Mouse (Mus musculus) Patski (cell line): ENCODE measurements around the gene Prelid3b. TPM values are rescaled to one million over a fixed set of nuclear protein-coding genes. Genes with fewer than 3 reads are reported as not detected.

Experiments used
- ATAC-seq: fragments of 100-300 bp; one replicate; pipeline ENCODE4 v1.8.0; 2021
- CTCF ChIA-PET: fragments of 350-600 bp; sonication (Branson Sonifier 250); formaldehyde crosslinking; loops from one replicate; lab custom pipeline; 2022; ENCODE audit warnings: inconsistent platforms; lab: Charles Lee
- POLR2A ChIA-PET: fragments of 350-600 bp; sonication (Branson Sonifier 250); formaldehyde crosslinking; loops from one replicate; lab custom pipeline; 2022; ENCODE audit warnings: antibody characterized with exemption, inconsistent platforms; lab: Charles Lee
- DNase-seq: peaks from one replicate; pipeline ENCODE4 v3.0.0-alpha.2; 2011; ENCODE audit warnings: low read depth, low spot score
- H3K27me3 ChIP-seq: fragments of 371-371 bp; one replicate; pipeline ENCODE4 v1.5.1; 2021
- CTCF ChIP-seq: fragments of 100-300 bp; IDR thresholded peaks from one replicate; pipeline ENCODE4 v1.5.1; 2021
- in situ Hi-C: fragments of 300-500 bp; cut with MboI; formaldehyde crosslinking; loops from 3 replicates; pipeline ENCODE4 v1.11.1; 2018; ENCODE audit warnings: low pct_unique_long_range_greater_than_20kb, mixed read lengths
- polyA plus RNA-seq: library from polyadenylated mRNA; unstranded; gene quantifications from one replicate; pipeline ENCODE4 v1.2.3, GENCODE M21; 2021

Gene Prelid3b
- polyA plus RNA-seq, result 95.9 TPM

- ATAC-seq, result peak; percentile 99
- peak; percentile 91 for DNase-seq
- TF ChIP-seq CTCF, result no peak
- H3K27me3 ChIP-seq, result no peaks in the 10 kb centered on the region
- in situ Hi-C loops, result loop anchor here (5.0 to 25.0 kb wide), 2 partner anchors 131 to 386 kb away; partner anchors contain the start of gene Stx16
- ChIA-PET POLR2A (interaction anchor here (1.0 to 1.4 kb wide), 2 partner anchors 9 to 834 kb away, joined by 3 to 5 read pairs; partner anchors contain the start of gene Atp5e), CTCF (no interaction called here)
Observed at GRCm38 (mm10) chr2:174472818-174473549, at the start of gene Prelid3b. TSS of gene Prelid3b (minus strand) at chr2:174473081.

- ATAC-seq (no peak), DNase-seq (no peak)
- no peak for TF ChIP-seq CTCF
- H3K27me3 ChIP-seq, result peaks cover 17% of the 10 kb centered on the region
- in situ Hi-C loops, result no loop called here
- CTCF ChIA-PET, result no interaction called here
- POLR2A ChIA-PET, result no interaction called here
Observed at GRCm38 (mm10) chr2:174522134-174522533, 49.3 kb upstream of the Prelid3b start.

DNA sequence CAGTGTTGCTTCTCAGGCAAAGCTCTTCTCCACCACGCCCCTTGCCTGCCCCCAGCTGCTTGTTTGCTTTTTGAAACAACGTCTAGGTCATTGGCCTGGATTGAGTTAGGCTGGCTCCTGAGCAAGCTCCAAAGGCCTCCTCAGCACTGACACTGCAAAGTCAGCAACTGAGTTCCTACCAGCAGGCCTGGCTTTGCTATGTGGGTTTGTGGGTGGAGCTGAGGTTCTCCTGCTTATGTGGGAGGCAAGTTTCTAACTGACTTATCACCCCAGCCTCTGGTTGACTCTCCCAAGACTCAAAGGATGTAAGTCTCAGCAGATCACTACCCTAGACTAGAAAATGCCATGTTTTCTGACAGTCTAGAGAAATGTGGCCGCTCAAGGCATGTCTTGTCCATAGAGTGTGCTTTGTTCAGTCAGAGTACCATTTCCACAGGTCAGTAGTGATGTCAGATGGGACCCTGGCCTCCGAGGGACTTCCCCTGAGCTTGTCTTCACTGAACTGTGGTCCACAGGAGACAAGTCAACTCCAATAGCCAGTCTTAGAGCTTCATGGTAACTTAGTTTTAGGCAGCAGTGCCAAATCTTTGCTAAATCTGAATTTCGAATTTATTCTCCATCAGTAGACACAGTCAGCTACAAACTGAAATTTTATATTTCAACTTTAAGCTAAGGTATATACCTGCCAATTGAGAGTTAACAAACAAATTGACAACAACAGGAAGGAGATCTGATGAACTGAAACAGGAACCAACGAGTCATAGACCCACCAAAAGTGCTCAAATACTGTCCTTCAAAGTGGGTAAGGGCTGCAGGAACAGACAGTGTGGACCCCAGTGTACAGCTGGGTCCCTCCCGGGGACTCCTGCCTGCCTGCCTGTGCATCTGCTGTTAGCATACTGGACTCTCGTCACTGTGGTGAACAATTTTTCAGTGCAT, 44.5 kb upstream of the Prelid3b start:
- ATAC-seq (no peak), DNase-seq (no peak)
- in situ Hi-C loops, result no loop called here
- H3K27me3 ChIP-seq, result peaks cover 24% of the 10 kb centered on the region
- POLR2A ChIA-PET, result no interaction called here
- no peak for TF ChIP-seq CTCF
- CTCF ChIA-PET, result interaction anchor here (1.0 kb wide), 1 partner anchor 13 kb away, joined by 4 read pairs; no protein-coding TSS in a partner anchor

- no peak for DNase-seq
- in situ Hi-C loops, result no loop called here
- TF ChIP-seq CTCF, result no peak
- ChIA-PET CTCF (no interaction called here), POLR2A (no interaction called here)
- ATAC-seq, result no peak
- peaks cover 24% of the 10 kb centered on the region for H3K27me3 ChIP-seq
Observed at GRCm38 (mm10) chr2:174514887-174515286, 42.0 kb upstream of the Prelid3b start.

- ChIA-PET POLR2A (no interaction called here), CTCF (interaction anchor here (1.0 kb wide), 1 partner anchor 161 kb away, joined by 3 read pairs; no protein-coding TSS in a partner anchor)
- H3K27me3 ChIP-seq, result peaks cover 21% of the 10 kb centered on the region
- in situ Hi-C loops, result no loop called here
- DNase-seq, result no peak
- TF ChIP-seq CTCF, result no peak
- ATAC-seq, result no peak
Observed at GRCm38 (mm10) chr2:174513827-174514226, 40.9 kb upstream of the Prelid3b start.

DNA sequence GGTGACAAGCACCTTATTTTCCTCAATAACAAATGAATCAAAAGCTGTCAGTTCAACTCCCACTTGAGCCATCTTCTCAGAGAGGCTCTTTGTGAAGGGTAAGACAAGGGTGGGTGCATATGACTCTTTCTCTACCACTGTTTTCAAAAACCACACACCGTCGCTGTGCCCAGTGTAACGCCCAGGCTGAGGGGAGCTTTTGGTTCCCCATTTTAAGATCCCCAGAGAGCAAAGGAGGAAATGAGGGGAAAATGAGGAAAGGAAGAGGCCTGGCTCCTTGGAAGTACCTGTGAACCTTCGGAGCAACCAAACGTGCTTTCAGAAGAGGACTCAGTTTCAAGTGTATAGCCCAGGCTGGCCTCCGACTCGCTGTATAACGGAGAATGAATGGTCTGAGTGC, 36.9 kb upstream of the Prelid3b start:
- H3K27me3 ChIP-seq, result peaks cover 3% of the 10 kb centered on the region
- TF ChIP-seq CTCF, result no peak
- DNase-seq (no peak), ATAC-seq (no peak)
- POLR2A ChIA-PET, result no interaction called here
- in situ Hi-C loops, result no loop called here
- CTCF ChIA-PET, result no interaction called here

DNA sequence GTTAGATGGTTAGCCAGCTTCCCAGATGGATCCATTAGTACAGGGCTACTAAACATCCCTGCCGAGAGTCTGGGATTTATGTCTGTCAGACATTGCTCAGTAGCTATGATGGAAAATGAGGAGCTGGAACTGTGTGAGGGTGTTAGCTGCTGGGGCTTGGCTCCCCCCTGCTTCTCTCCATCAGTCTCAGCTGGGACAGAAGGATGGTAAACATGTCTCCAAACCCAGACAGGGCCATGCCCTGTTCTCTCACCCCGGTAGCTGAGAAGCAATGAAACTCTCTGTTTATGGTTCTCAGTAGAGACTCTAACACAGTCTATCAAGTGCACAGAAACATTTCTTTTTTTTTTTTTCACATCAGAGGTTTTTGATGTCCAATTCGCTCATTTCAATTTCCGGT, 35.1 kb upstream of the Prelid3b start:
- TF ChIP-seq CTCF, result no peak
- in situ Hi-C loops, result no loop called here
- DNase-seq, result no peak
- peaks cover 3% of the 10 kb centered on the region for H3K27me3 ChIP-seq
- CTCF ChIA-PET, result no interaction called here
- POLR2A ChIA-PET, result no interaction called here
- ATAC-seq, result no peak

- in situ Hi-C loops, result no loop called here
- DNase-seq, result no peak
- TF ChIP-seq CTCF, result no peak
Observed at GRCm38 (mm10) chr2:174502831-174503460, 30.1 kb upstream of the Prelid3b start.

DNA sequence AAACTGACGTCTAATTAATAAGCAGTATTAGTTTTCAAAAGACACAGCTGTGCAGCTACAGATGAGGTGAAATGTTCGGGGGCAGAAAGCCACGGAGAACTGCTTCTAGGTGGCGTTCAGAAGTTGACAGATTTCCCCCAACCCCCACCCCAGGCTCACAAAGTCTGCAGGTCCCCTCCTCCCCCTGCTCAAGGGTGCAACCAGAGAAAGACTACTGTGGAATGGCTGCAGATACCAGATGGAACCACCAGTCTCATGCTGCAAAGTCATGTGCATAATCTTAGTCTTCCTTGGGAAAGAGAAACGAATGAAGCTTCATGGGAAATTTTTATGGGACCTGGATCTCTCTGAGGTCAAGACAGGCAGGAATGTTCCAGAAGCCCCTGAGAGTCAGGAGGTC, 29.4 kb upstream of the Prelid3b start:
- in situ Hi-C loops, result no loop called here
- ChIA-PET POLR2A (no interaction called here), CTCF (no interaction called here)
- no peak for TF ChIP-seq CTCF
- H3K27me3 ChIP-seq, result peaks cover 3% of the 10 kb centered on the region
- ATAC-seq (no peak), DNase-seq (no peak)

More at GRCm38 (mm10) chr2:174502831-174503460, 30.1 kb upstream of the Prelid3b start:
- ATAC-seq, result no peak
- ChIA-PET POLR2A (no interaction called here), CTCF (no interaction called here)
- peaks cover 3% of the 10 kb centered on the region for H3K27me3 ChIP-seq

DNA sequence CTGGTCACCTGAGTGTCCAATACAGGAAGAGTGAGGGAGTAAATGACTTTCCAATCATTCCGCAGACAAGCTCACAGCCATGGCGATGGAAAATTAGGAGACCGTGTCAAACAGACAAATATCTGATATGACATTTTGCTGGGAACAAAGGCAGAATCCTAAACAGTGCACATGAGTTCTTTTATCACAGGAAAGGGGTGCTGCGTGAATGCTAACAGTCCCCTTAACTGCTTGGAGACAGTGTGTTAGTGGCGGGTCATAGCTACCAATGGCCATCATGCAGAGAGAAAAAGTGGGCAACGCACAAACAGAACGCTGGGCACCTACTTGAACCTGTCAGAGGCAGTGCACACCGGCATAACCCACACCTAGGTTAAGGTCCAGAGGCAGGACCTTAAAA, 28.6 kb upstream of the Prelid3b start:
- in situ Hi-C loops, result no loop called here
- ChIA-PET POLR2A (no interaction called here), CTCF (no interaction called here)
- DNase-seq (no peak), ATAC-seq (no peak)
- TF ChIP-seq CTCF, result no peak
- H3K27me3 ChIP-seq, result peaks cover 3% of the 10 kb centered on the region
